Mouse (Mus musculus): ENCODE results near the gene Qk.

Qk gene

GRCm38 (mm10) chr17:10326596-10327045, 7.0 kb upstream of the Qk start:
- DNase-seq (ENCODE audit: low spot score): no peak

GRCm38 (mm10) chr17:10325921-10326320, 6.3 kb upstream of the Qk start:
- DNase-seq (ENCODE audit: low spot score): no peak

GRCm38 (mm10) chr17:10321754-10322153, 2.1 kb upstream of the Qk start:
- no peak for DNase-seq (ENCODE audit: low spot score)

- DNase-seq (ENCODE audit: low spot score): no peak
Observed at GRCm38 (mm10) chr17:10321092-10321491, 1.4 kb upstream of the Qk start.

- no peak for DNase-seq (ENCODE audit: low spot score)
Observed at GRCm38 (mm10) chr17:10320456-10320790, 769 bp upstream of the Qk start.

- no peak for DNase-seq (ENCODE audit: low spot score)
Observed at GRCm38 (mm10) chr17:10319431-10319684, 296 bp downstream of the Qk start.

- peak; percentile 77 for DNase-seq (ENCODE audit: low spot score)
Observed at GRCm38 (mm10) chr17:10318561-10319430, 858 bp downstream of the Qk start.

- DNase-seq (ENCODE audit: low spot score): peak; percentile 72
Observed at GRCm38 (mm10) chr17:10317981-10318551, 1.6 kb downstream of the Qk start.

- no peak for DNase-seq (ENCODE audit: low spot score)
Observed at GRCm38 (mm10) chr17:10317186-10317585, 2.5 kb downstream of the Qk start.

GRCm38 (mm10) chr17:10316446-10316845, 3.2 kb downstream of the Qk start:
- DNase-seq (ENCODE audit: low spot score): no peak

GRCm38 (mm10) chr17:10310046-10310445, 9.6 kb downstream of the Qk start:
- DNase-seq (ENCODE audit: low spot score): no peak

- peak; percentile 40 for DNase-seq (ENCODE audit: low spot score)
Observed at GRCm38 (mm10) chr17:10309135-10309623, 10.5 kb downstream of the Qk start.

GRCm38 (mm10) chr17:10306424-10306823, 13.2 kb downstream of the Qk start:
- no peak for DNase-seq (ENCODE audit: low spot score)

- DNase-seq (ENCODE audit: low spot score): no peak
Observed at GRCm38 (mm10) chr17:10304001-10304400, 15.7 kb downstream of the Qk start.

GRCm38 (mm10) chr17:10300968-10301795, 18.5 kb downstream of the Qk start:
- DNase-seq (ENCODE audit: low spot score): no peak

- DNase-seq (ENCODE audit: low spot score): no peak
Observed at GRCm38 (mm10) chr17:10299396-10299795, 20.3 kb downstream of the Qk start.

GRCm38 (mm10) chr17:10292520-10292919, 27.1 kb downstream of the Qk start:
- DNase-seq (ENCODE audit: low spot score): no peak

- no peak for DNase-seq (ENCODE audit: low spot score)
Observed at GRCm38 (mm10) chr17:10284772-10285171, 34.9 kb downstream of the Qk start.

- DNase-seq (ENCODE audit: low spot score): no peak
Observed at GRCm38 (mm10) chr17:10279532-10279931, 40.1 kb downstream of the Qk start.

GRCm38 (mm10) chr17:10269518-10269917, 50.1 kb downstream of the Qk start:
- DNase-seq (ENCODE audit: low spot score): no peak

- no peak for DNase-seq (ENCODE audit: low spot score)
Observed at GRCm38 (mm10) chr17:10268468-10268867, 51.2 kb downstream of the Qk start.

GRCm38 (mm10) chr17:10266207-10266606, 53.4 kb downstream of the Qk start:
- DNase-seq (ENCODE audit: low spot score): no peak

Measured in testis, postnatal 14 days (tissue).